Mouse (Mus musculus): ENCODE data around the gene Bcl2l14.
A peak's percentile ranks its signal among the peaks of the same experiment; 100 is the strongest.

The Bcl2l14 gene

GRCm38 (mm10) chr6:134403684-134404070 lies 7.6 kb downstream of the Bcl2l14 start:
- DNase-seq, result no peak

DNA sequence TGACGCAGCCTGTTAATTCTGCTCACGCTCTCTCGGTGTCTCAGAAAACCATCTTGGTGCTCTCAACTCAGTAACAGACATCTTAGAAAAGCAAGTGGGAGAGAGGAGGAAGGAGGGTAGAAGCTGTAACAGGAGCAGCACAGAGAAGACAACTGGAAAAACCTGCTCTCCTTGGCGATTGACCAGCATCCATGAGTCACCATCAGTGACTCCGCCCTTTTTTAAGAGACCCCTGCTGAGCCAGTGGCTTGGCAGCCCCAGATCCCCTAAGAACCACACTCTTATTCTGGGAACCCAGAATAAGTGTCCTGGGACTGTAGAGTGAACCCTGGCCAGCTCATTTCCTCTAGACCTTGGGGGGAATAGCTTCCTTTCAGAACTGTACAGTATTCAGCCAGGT lies 11.1 kb downstream of the Bcl2l14 start:
- DNase-seq, result peak in 1 of 2 experiments; percentile 18

DNA sequence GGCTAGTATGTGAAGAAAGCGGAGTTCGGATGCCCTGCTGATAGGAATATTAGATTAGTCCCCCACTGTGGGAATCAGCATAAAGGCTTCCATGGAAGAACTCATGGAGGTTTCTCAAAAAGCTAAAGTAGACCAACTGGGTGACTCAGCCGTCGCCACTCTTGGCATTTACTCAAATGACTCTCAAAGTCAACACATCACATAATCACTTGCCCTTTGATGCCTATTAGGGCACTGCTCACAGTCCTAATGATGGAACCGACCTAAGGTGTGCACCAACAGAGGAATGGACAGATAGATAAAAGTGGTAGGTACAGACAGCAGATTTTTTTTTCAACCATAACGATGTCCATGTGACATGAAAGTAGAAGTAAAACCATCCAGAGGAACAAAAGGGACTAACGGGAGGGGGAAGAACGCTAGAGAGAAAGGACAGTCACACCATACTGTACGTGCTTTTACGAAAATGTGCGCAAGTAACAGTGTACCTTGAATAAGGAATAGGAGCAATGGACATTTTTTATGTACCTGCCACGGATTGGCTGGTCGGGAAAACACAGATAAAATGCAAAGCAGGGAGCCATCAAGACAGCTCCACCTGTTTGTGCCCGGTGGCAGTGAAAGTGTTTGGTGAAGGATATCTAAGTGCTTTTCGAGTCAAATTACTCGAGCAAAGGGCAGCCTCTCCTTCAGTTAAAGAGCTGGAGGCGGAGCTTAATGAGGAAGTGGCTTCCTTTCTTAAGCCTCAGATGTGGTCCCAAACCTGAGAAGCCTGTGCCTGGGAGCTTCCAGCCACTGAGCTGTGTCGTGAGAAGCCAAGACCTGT lies 17.8 kb downstream of the Bcl2l14 start:
- no peak for DNase-seq

- DNase-seq, result no peak
Measured at GRCm38 (mm10) chr6:134414532-134414883, 18.4 kb downstream of the Bcl2l14 start.

- DNase-seq, result no peak
Measured at GRCm38 (mm10) chr6:134416556-134417105, 20.5 kb downstream of the Bcl2l14 start.

- no peak for DNase-seq
Measured at GRCm38 (mm10) chr6:134417886-134418285, 21.8 kb downstream of the Bcl2l14 start.

DNA sequence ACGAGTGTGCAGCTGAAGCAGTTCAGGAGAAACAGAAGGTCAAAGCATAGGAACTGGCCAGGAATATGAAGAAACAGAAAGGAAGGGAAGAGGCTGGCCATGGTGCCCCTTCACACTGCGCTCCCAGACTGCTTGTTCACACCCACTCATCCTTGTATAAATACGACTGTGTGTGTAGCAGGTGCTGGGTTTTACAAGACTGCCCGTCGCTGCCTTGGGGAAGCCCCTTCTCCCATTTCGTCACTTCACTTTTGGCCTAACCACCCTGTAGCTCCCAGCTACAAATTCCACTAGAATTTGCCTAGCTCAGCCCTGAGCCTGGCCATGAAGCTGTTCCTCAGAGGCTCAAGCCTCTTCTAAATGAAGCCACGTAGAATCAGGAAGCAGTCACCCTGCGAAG lies 24.3 kb downstream of the Bcl2l14 start:
- no peak for DNase-seq

GRCm38 (mm10) chr6:134421921-134422320 lies 25.8 kb downstream of the Bcl2l14 start:
- peak in 1 of 2 experiments; percentile 14 for DNase-seq

- DNase-seq, result peak; percentile 82 to 84
Measured at GRCm38 (mm10) chr6:134425216-134425717, 29.1 kb downstream of the Bcl2l14 start.

GRCm38 (mm10) chr6:134427165-134427564 lies 31.0 kb downstream of the Bcl2l14 start:
- DNase-seq, result peak in 1 of 2 experiments; percentile 26

- DNase-seq, result no peak
Measured at GRCm38 (mm10) chr6:134428455-134428854, 32.3 kb downstream of the Bcl2l14 start.

- DNase-seq, result no peak
Measured at GRCm38 (mm10) chr6:134430161-134430799, 34.2 kb downstream of the Bcl2l14 start.

DNA sequence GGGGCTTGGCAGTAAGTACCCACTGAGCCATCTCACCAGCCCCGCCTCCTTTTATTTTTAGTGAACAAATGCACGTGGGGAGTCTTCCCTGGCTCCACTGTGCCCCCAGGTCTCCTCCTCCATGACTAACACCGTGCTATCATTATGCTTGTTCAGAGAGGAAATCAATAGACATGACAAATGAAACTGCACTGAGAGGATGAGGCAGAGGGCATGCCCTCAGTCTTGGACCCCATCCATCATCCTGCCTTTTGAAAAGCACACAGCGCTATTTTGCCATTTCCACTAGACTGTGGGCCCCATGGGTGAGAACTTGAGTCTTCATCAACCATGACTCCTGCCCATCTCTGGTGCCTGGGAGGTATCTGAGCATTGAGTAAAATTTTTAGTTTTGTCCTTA lies 35.5 kb downstream of the Bcl2l14 start:
- no peak for DNase-seq

- no peak for DNase-seq
Measured at GRCm38 (mm10) chr6:134433281-134433680, 37.2 kb downstream of the Bcl2l14 start.

- no peak for DNase-seq
Measured at GRCm38 (mm10) chr6:134434044-134434443, 37.9 kb downstream of the Bcl2l14 start.

DNA sequence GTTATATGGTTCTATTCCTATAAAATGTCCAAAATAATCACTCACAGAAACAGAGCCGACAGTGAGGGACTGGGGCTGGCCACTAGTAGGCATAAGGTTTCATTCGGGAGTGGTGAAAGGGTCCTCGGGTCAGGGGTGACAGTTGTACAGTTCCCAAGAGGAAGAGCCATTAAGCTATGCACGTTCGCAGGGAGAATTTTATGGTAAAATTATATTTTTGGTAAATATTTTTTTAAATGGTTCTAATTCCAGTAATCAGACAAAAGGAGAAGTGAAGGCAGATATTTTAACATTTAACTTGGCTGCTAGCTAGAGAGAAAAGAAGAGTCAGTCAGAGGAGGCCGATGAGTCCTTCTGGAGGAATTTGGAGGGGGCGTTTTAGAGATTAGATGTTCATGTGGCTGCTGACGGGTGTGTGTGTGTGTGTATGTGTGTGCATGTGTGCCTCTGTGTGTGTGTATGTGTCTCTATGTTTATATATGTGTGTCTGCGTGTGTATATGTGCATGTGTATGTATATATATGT lies 38.8 kb downstream of the Bcl2l14 start:
- no peak for DNase-seq

DNA sequence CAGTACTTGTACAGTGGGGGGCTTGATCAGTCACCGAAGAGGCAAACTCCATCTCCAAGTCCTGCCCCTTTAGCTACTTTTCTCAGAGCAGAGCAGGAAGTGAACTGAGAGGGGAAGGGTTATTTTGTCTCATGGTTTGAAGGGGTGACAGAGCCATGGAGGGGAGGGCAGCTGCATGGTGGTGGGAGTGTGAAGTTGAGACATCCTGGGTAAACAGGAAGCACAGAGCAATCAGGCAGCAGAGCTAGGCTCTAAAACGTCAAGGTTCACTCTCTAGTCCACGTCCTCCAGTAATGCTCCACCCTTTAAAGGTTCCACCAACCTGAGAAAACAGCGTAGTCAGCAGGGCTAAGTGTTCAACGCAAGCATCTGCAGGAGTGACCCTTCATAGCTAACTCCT lies 40.8 kb downstream of the Bcl2l14 start:
- DNase-seq, result no peak

- peak; percentile 66 to 69 for DNase-seq
Measured at GRCm38 (mm10) chr6:134439401-134440021, 43.4 kb downstream of the Bcl2l14 start.

DNA sequence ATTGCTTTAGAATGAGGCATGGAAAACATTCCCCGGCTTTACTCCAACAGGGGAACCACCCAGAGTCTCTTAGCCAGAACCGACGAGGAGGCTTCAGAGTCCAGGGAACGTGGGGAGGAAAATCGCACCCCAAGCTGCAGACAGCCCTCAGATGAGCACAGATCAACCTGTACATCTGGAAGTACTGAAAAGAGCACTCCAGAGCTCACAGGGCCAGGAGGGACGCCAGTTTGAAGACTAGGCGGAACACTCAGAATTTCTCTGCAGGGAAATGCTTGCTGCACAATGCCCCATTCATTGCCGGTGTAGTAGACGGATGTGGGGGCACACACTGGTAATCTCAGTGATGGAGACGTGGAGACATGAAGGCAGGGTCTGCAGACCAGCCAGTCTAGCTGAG lies 43.9 kb downstream of the Bcl2l14 start:
- no peak for DNase-seq

GRCm38 (mm10) chr6:134441716-134442115 lies 45.6 kb downstream of the Bcl2l14 start:
- no peak for DNase-seq

DNA sequence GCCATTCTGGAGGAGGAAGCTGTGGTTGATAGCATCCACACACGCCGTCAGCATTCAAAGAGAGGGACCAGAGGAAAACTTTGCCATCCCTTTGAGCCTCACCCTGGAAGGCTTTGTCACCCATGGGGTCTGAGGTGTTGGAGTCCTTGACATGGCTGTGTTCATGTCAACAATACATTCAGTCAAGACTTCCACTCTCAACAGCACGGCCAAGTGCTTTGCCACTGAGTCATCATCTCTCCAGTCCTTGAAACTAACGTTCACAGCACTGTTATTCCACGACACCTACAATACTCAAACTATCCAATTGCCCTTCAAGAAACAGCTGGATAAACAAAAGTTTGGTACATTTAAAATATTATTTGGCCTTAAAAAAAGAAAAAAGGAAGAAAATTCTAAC lies 46.1 kb downstream of the Bcl2l14 start:
- no peak for DNase-seq

- no peak for DNase-seq
Measured at GRCm38 (mm10) chr6:134443198-134443904, 47.2 kb downstream of the Bcl2l14 start.
